8 mouse cellular contexts compared by ENCODE assay signal in the genomic region with DNA sequence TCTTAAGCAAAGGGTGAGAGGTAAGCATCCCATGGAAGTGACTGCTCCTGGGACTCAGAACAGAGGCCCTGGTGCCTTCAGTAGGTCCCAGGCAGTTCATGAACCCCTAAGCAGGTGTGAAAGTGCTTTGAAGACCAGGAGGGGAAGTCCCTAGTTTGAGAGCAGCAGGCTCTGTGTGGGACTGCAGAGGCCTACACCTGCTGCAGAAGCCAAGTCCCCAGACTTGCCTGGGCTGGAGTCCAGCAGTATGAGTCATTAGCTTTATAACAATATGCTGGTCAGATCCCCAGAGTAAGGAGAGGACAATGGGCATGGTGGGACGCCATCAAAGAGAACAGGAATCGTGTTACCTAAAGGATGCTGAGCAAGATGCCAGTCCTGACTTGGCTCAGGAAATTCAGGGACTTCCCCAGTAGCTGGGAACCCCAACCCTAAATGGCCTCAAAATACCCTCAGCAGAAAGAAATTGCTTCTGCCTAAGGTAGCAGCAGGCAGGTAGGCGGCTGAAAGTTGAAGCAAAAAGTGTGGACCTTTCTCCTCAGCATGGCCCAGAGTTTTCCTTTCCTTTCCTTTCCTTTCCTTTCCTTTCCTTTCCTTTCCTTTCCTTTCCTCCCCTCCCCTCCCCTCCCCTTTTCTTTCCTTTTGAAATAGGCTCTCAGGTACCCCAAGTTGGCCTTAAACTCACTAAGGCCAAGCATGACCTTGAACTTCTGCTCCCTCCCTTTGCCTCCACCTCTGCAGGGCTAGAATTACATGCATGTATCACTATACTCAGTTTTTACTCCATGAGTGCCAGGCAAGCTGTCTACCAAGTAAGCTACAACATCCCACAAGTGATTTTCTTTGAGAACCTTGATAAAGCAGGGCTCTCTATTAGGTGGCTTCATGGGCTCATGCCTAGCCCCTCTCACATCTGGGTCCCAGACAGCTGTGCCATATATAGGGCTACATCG. TPM values are rescaled to one million over a fixed set of nuclear protein-coding genes. Genes with fewer than 3 reads are reported as not detected.
DNase-seq lines count a peak whose midpoint lies in the region; ATAC-seq and TF ChIP-seq lines count a peak whose summit lies in the region.

No protein-coding gene starts in this region.

- H3K4me2 ChIP-seq in heart, postnatal 0 days (ENCODE audit: low read depth, low read length) = no peak overlapping the region
- no peak overlapping the region for H3K4me2 ChIP-seq in stomach, embryonic 15.5 days
- H3K4me2 ChIP-seq in hindbrain, embryonic 12.5 days (replicated peaks) = no peak overlapping the region

- H3K9me3 ChIP-seq in heart, postnatal 0 days (replicated peaks; ENCODE audit: control insufficient read depth, low read length) = no peaks in the 10 kb centered on the region
- H3K9me3 ChIP-seq in stomach, embryonic 15.5 days = no peaks in the 10 kb centered on the region
- H3K9me3 ChIP-seq in hindbrain, embryonic 12.5 days (replicated peaks) = no peaks in the 10 kb centered on the region

- TF ChIP-seq CTCF in heart, postnatal 0 days (IDR thresholded peaks at IDR 0.05; ENCODE audit: low read depth) = no peak

- DNase-seq in left cerebral cortex, adult 18-20 months (ENCODE audit: low spot score in 2 of 2) = peak; percentile 58 to 71
- DNase-seq in left cerebral cortex, postnatal 14 days (ENCODE audit: low spot score in 2 of 2) = no peak
- DNase-seq in R1 (ENCODE audit: low read depth, low spot score) = peak; percentile 51
- DNase-seq in heart, postnatal 0 days (ENCODE audit: low spot score) = peak; percentile 27
- DNase-seq in spleen, postnatal 14 days (ENCODE audit: low spot score in 2 of 2) = no peak
- DNase-seq in cerebellum, adult 9-10 months = no peak

- H3K9ac ChIP-seq in heart, postnatal 0 days (replicated peaks; ENCODE audit: low read depth, low read length) = no peak overlapping the region
- no peak overlapping the region for H3K9ac ChIP-seq in stomach, embryonic 15.5 days
- no peak overlapping the region for H3K9ac ChIP-seq in hindbrain, embryonic 12.5 days

- intact Hi-C loops in left cerebral cortex, postnatal 14 days (cut with DNase I) = no loop called here

- peak; percentile 72 for ATAC-seq in heart, postnatal 0 days (ENCODE audit: insufficient read depth, low read depth)
- ATAC-seq in stomach, embryonic 15.5 days (ENCODE audit: insufficient read depth, low FRiP score, low read depth) = peak; percentile 68; the same call in 1 of the 2 replicates
- no peak for ATAC-seq in hindbrain, embryonic 12.5 days (ENCODE audit: low FRiP score)

- H3K27me3 ChIP-seq in heart, postnatal 0 days (ENCODE audit: control insufficient read depth, insufficient read depth, low read length) = peaks cover 5% of the 10 kb centered on the region; the same call in 1 of the 2 replicates
- peaks cover 12% of the 10 kb centered on the region; the same call in 1 of the 2 replicates for H3K27me3 ChIP-seq in stomach, embryonic 15.5 days (replicated peaks)
- peaks cover 15% of the 10 kb centered on the region for H3K27me3 ChIP-seq in hindbrain, embryonic 12.5 days

- H3K27ac ChIP-seq in heart, postnatal 0 days (ENCODE audit: low read depth) = no peak overlapping the region
- H3K27ac ChIP-seq in stomach, embryonic 15.5 days = no peak overlapping the region
- H3K27ac ChIP-seq in hindbrain, embryonic 12.5 days = no peak overlapping the region

- H3K36me3 ChIP-seq in heart, postnatal 0 days (replicated peaks; ENCODE audit: control insufficient read depth, insufficient read depth, low read length) = no peaks in the 10 kb centered on the region
- H3K36me3 ChIP-seq in stomach, embryonic 15.5 days = no peaks in the 10 kb centered on the region
- H3K36me3 ChIP-seq in hindbrain, embryonic 12.5 days = no peaks in the 10 kb centered on the region

- 58% methylated on average over 4 of the region's 4 CpGs for WGBS in heart, postnatal 0 days
- 67% methylated on average over 4 of the region's 4 CpGs for WGBS in stomach, embryonic 15.5 days
- 77% methylated on average over 4 of the region's 4 CpGs for WGBS in hindbrain, embryonic 12.5 days

- no peak overlapping the region for H3K4me3 ChIP-seq in heart, postnatal 0 days (ENCODE audit: low read depth, low read length)
- no peak overlapping the region for H3K4me3 ChIP-seq in stomach, embryonic 15.5 days (replicated peaks)
- no peak overlapping the region for H3K4me3 ChIP-seq in hindbrain, embryonic 12.5 days

- TF ChIP-seq EP300 in heart, postnatal 0 days (IDR thresholded peaks at IDR 0.05; ENCODE audit: low read depth) = no peak

- no peaks in the 10 kb centered on the region for H3K4me1 ChIP-seq in heart, postnatal 0 days (ENCODE audit: control insufficient read depth, insufficient read depth)
- no peaks in the 10 kb centered on the region for H3K4me1 ChIP-seq in stomach, embryonic 15.5 days
- H3K4me1 ChIP-seq in hindbrain, embryonic 12.5 days = no peaks in the 10 kb centered on the region

RNA-seq across cellular contexts. Expression of a gene that starts 4.6 kb away (rescaled TPM):
- 1 to 10 TPM; 1.7 to 1.9 TPM for total RNA-seq in left cerebral cortex, adult 18-20 months (2021)
- total RNA-seq in left cerebral cortex, postnatal 14 days (2021) = 1 to 10 TPM in 1 of 2 experiments, under 1 TPM in 1; 0.68 to 1.2 TPM
- not detected in 2 replicates for total RNA-seq in heart, postnatal 0 days (2014; rRNA removed; ENCODE audit: low replicate concordance)
- polyA plus RNA-seq in heart, postnatal 0 days (2015; fragmentation: Nextera tagmentation; extraction: Ambion mirVana) = 0.04 and 0.05 TPM in 2 replicates
- polyA plus RNA-seq in stomach, embryonic 15.5 days (2015; fragmentation: Nextera tagmentation; extraction: Ambion mirVana) = 0.09 and 0.13 TPM in 2 replicates
- 0.14 and 0.17 TPM in 2 replicates for polyA plus RNA-seq in hindbrain, embryonic 12.5 days (2016; fragmentation: Nextera tagmentation; extraction: Ambion mirVana)

Comparison
In these comparisons a context has a peak if more than half of its experiments do, and no peak if none do; other contexts are left out.
1. DNase-seq: peak in left cerebral cortex, adult 18-20 months (2 of 2), R1 (single experiment) and heart, postnatal 0 days (single experiment); none in left cerebral cortex, postnatal 14 days (0 of 2), spleen, postnatal 14 days (0 of 2) and cerebellum, adult 9-10 months (single experiment).